Mouse (Mus musculus): ENCODE measurements around the gene Pank2. TPM values are rescaled to one million over a fixed set of nuclear protein-coding genes. Genes with fewer than 3 reads are reported as not detected.

Pank2 gene
- polyA plus RNA-seq, 1 experiment, result 36.3 TPM

DNA sequence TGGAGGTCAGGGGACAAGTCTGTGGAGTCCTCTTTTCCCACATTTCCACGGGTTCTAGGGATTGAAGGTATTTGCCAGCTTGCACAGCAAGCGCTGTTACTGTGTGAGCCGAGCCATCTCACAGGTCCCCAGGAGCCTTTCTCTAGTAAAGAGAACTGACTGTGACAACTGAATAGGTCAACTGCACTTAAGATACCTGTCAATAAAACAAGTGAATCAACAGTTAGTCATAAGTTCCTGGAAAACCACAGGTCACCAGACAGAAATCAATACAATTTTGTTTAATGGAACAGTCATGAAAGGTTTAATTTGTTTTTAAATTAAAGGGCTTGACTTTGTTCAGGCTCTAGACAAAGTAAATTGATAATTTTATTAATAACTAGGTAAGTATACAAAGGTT lies 68.3 kb downstream of the Pank2 start:
- DNase-seq (ENCODE audit: low read depth), result no peak
- TF ChIP-seq CTCF (IDR thresholded peaks at IDR 0.05; ENCODE audit: borderline replicate concordance, extremely low read depth, insufficient read depth, insufficient read length) (no peak), POLR2A (IDR thresholded peaks at IDR 0.05; ENCODE audit: borderline replicate concordance, extremely low read depth, insufficient read depth, insufficient read length, poor library complexity, severe bottlenecking) (no peak)

- TF ChIP-seq CTCF (IDR thresholded peaks at IDR 0.05; ENCODE audit: borderline replicate concordance, extremely low read depth, insufficient read depth, insufficient read length), result no peak
- TF ChIP-seq POLR2A (IDR thresholded peaks at IDR 0.05; ENCODE audit: borderline replicate concordance, extremely low read depth, insufficient read depth, insufficient read length, poor library complexity, severe bottlenecking), result no peak
- DNase-seq (ENCODE audit: low read depth), result no peak
Measured at GRCm38 (mm10) chr2:131337602-131338001, 75.3 kb downstream of the Pank2 start.

DNA sequence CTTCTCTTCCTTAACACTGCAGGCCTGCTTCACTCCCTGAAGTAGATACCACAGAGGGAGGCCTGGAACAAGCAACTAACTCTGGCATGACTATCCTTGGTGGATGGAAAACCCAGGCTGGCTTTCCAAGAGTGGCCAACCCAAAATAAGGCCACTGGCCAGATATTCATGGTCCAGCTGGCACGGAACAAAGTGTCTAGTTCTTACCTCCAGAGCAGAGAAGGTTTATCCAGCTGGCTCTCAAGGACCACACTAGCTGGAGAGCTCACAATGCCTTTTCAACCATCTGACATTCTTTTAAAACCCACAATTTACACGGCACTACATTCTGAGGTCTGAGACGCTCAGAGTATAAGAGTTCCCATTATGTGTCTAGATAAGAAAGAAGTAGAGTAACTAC lies 82.2 kb downstream of the Pank2 start:
- no peak for TF ChIP-seq POLR2A (IDR thresholded peaks at IDR 0.05; ENCODE audit: borderline replicate concordance, extremely low read depth, insufficient read depth, insufficient read length, poor library complexity, severe bottlenecking)
- no peak for TF ChIP-seq CTCF (IDR thresholded peaks at IDR 0.05; ENCODE audit: borderline replicate concordance, extremely low read depth, insufficient read depth, insufficient read length)
- no peak for DNase-seq (ENCODE audit: low read depth)

DNA sequence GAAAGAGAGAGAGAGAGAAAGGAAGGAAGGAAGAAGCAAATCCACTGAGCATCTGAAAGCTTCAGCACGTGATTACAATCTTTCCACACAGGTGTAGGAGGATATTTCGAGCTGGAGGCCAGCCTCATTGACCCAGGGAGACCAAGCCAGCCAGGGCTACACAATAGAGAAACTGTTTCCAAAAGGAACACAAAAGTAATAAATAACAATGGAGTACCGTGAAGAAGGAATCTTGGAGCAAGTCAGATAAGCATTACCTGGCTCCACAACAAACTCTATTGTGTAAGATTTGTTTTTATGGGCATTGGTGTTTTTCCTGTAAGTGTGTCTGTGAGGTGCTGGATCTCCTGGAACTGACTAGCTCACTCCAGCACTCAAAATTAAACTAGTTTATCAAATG lies 83.3 kb downstream of the Pank2 start:
- TF ChIP-seq POLR2A (IDR thresholded peaks at IDR 0.05; ENCODE audit: borderline replicate concordance, extremely low read depth, insufficient read depth, insufficient read length, poor library complexity, severe bottlenecking) (no peak), CTCF (IDR thresholded peaks at IDR 0.05; ENCODE audit: borderline replicate concordance, extremely low read depth, insufficient read depth, insufficient read length) (no peak)
- no peak for DNase-seq (ENCODE audit: low read depth)

Other genes starting within 250 kb of the Pank2 start
- gene Gfra4, start 219.4 kb upstream of the Pank2 start, polyA plus RNA-seq (2012; rRNA removed), result 43.7 and 54.0 TPM in 2 replicates
- gene Adam33, start 198.7 kb upstream of the Pank2 start, polyA plus RNA-seq (2012; rRNA removed), result 4.9 and 5.4 TPM in 2 replicates
- 0.35 and 0.52 TPM in 2 replicates for gene Siglec1, start 175.7 kb upstream of the Pank2 start, polyA plus RNA-seq (2012; rRNA removed)
- gene Hspa12b, start 135.2 kb upstream of the Pank2 start, polyA plus RNA-seq (2012; rRNA removed), result 8.6 and 10.1 TPM in 2 replicates
- not detected in 2 replicates for gene Gm11037, start 129.0 kb upstream of the Pank2 start, polyA plus RNA-seq (2012; rRNA removed)
- gene 1700037H04Rik, start 102.4 kb upstream of the Pank2 start, polyA plus RNA-seq (2012; rRNA removed), result 113 and 118 TPM in 2 replicates
- gene Cenpb, start 82.4 kb upstream of the Pank2 start, polyA plus RNA-seq (2012; rRNA removed), result 71.2 and 89.3 TPM in 2 replicates
- gene Cdc25b, start 75.5 kb upstream of the Pank2 start, polyA plus RNA-seq (2012; rRNA removed), result 41.4 and 54.8 TPM in 2 replicates
- 35.4 and 36.4 TPM in 2 replicates for gene Spef1, start 75.2 kb upstream of the Pank2 start, polyA plus RNA-seq (2012; rRNA removed)
- 34.9 and 45.3 TPM in 2 replicates for gene Ap5s1, start 55.4 kb upstream of the Pank2 start, polyA plus RNA-seq (2012; rRNA removed)
- 9.3 and 10.4 TPM in 2 replicates for gene Mavs, start 28.4 kb upstream of the Pank2 start, polyA plus RNA-seq (2012; rRNA removed)
- 36.2 and 41.0 TPM in 2 replicates for gene Rnf24, start 90.4 kb downstream of the Pank2 start, polyA plus RNA-seq (2012; rRNA removed)
- 58.3 and 69.6 TPM in 2 replicates for gene Smox, start 229.0 kb downstream of the Pank2 start, polyA plus RNA-seq (2012; rRNA removed)

All from brain, embryonic 14.5 days (tissue).